Mouse (Mus musculus) kidney, adult 2 months (tissue): ENCODE results near the gene Ttyh3. TPM values are rescaled to one million over a fixed set of nuclear protein-coding genes. Genes with fewer than 3 reads are reported as not detected.

Experiments used
- DNase-seq: peaks from one replicate; pipeline ENCODE4 v3.0.0; 2021
- H3K27ac ChIP-seq: fragments of 200-500 bp; 2 replicates; pipeline ENCODE4 v1.5.1; 2012; ENCODE audit warnings: low read depth, low read length, control low read depth, inconsistent platforms; ENCODE audit not compliant: insufficient read depth
- H3K27me3 ChIP-seq: fragments of 200-500 bp; replicated peaks from 2 replicates; pipeline ENCODE4 v1.6.1; 2012; ENCODE audit warnings: mild to moderate bottlenecking, moderate library complexity, low read length, inconsistent platforms; ENCODE audit not compliant: control insufficient read depth, insufficient read depth
- H3K36me3 ChIP-seq: fragments of 200-500 bp; 2 replicates; pipeline ENCODE4 v1.6.1; 2012; ENCODE audit warnings: mild to moderate bottlenecking, moderate library complexity, low read length, inconsistent platforms; ENCODE audit not compliant: control insufficient read depth, insufficient read depth
- H3K4me1 ChIP-seq: fragments of 200-500 bp; 2 replicates; pipeline ENCODE4 v1.6.1; 2011; ENCODE audit warnings: low read length; ENCODE audit not compliant: control insufficient read depth, insufficient read depth
- H3K4me3 ChIP-seq: fragments of 200-500 bp; 2 replicates; pipeline ENCODE4 v1.5.1; 2011; ENCODE audit warnings: mild to moderate bottlenecking, low read depth, low read length, control low read depth; ENCODE audit not compliant: insufficient read depth
- CTCF ChIP-seq: fragments of 200-500 bp; conservative IDR thresholded peaks from 2 replicates; pipeline ENCODE4 v1.5.1; 2011; ENCODE audit warnings: low read depth, mild to moderate bottlenecking, control low read depth, low read length, moderate library complexity, mixed read lengths; ENCODE audit not compliant: insufficient read depth, insufficient read length
- POLR2A ChIP-seq: fragments of 200-500 bp; IDR thresholded peaks from one replicate; pipeline ENCODE4 v1.6.1; 2011; ENCODE audit warnings: low read depth, low read length, control low read depth
- WGBS: fragments of 180-500 bp; shearing (Covaris S2); methylation state at CpG from one replicate; pipeline ENCODE4 v1.1.7; 2018; 5-methylcytosine and 5-hydroxymethylcytosine counted together
- polyA plus RNA-seq: library from polyadenylated mRNA; depleted of rRNA; stranded (reverse); fragments of >200 nt; gene quantifications from 2 replicates; pipeline ENCODE4 v1.2.3, GENCODE M21; 2012

Ttyh3 gene
- polyA plus RNA-seq, 1 experiment: 35.6 TPM

GRCm38 (mm10) chr5:140638484-140638883 lies 10.3 kb downstream of the Ttyh3 start:
- TF ChIP-seq CTCF: no peak
- no peak for TF ChIP-seq POLR2A
- 91% methylated on average over 6 of the region's 6 CpGs for WGBS
- H3K36me3 ChIP-seq: no peaks in the 10 kb centered on the region

GRCm38 (mm10) chr5:140637989-140638388 lies 10.8 kb downstream of the Ttyh3 start:
- 85% methylated on average over 3 of the region's 3 CpGs for WGBS
- Histone ChIP-seq H3K4me3 (no peak overlapping the region), H3K36me3 (no peaks in the 10 kb centered on the region), H3K27me3 (no peaks in the 10 kb centered on the region), H3K27ac (no peak overlapping the region), H3K4me1 (no peaks in the 10 kb centered on the region)
- no peak for TF ChIP-seq CTCF
- TF ChIP-seq POLR2A: no peak
- DNase-seq: no peak

More at GRCm38 (mm10) chr5:140638484-140638883, 10.3 kb downstream of the Ttyh3 start:
- no peak for DNase-seq
- no peaks in the 10 kb centered on the region for H3K4me1 ChIP-seq
- H3K27me3 ChIP-seq: no peaks in the 10 kb centered on the region
- no peak overlapping the region for H3K4me3 ChIP-seq
- H3K27ac ChIP-seq: no peak overlapping the region

GRCm38 (mm10) chr5:140637058-140637410 lies 11.8 kb downstream of the Ttyh3 start:
- TF ChIP-seq CTCF (no peak), POLR2A (no peak)
- H3K4me3 ChIP-seq: no peak overlapping the region
- no peaks in the 10 kb centered on the region for H3K27me3 ChIP-seq
- no peak for DNase-seq
- H3K27ac ChIP-seq: peak overlapping the region; percentile 9
- H3K36me3 ChIP-seq: no peaks in the 10 kb centered on the region
- no peaks in the 10 kb centered on the region for H3K4me1 ChIP-seq
- WGBS: 86% methylated on average over 6 of the region's 6 CpGs

DNA sequence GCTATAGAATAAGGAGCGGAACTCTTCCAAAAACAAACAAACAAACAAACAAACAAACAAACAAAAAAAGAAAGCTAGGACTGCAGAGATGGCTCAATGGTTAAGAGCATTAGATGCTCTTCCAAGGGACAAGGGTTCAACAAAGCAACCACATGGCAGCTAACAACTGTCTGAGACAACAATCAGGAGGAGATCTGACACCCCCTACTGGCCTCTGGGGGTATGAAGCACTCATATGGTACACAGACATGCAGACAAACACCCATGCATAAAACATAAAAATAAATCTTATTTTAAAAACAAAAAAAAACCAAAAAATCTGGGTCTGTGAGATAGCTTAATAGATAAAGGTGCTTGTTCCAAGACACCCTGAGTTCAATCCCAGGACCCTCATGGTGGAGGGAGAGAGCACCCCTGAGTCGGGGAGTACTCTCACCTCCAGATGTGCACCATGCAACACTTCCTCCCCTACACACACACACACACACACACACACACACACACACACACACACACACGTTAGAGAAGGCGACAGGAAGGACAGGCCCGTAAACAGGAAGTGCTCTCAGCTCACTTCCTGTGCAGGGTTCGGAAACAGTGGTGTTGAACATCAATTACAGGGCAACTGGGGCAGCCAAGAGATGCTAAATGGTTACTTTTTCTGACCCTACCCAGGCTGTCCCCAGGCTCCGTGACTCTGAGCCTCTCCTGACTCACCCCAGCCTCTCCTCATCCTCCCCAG lies 12.3 kb downstream of the Ttyh3 start:
- Histone ChIP-seq H3K27me3 (no peaks in the 10 kb centered on the region), H3K4me1 (no peaks in the 10 kb centered on the region), H3K4me3 (no peak overlapping the region), H3K27ac (peak overlapping the region; percentile 9), H3K36me3 (no peaks in the 10 kb centered on the region)
- 78% methylated on average over 7 of the region's 7 CpGs for WGBS
- no peak for TF ChIP-seq CTCF
- DNase-seq: peak; percentile 72

DNA sequence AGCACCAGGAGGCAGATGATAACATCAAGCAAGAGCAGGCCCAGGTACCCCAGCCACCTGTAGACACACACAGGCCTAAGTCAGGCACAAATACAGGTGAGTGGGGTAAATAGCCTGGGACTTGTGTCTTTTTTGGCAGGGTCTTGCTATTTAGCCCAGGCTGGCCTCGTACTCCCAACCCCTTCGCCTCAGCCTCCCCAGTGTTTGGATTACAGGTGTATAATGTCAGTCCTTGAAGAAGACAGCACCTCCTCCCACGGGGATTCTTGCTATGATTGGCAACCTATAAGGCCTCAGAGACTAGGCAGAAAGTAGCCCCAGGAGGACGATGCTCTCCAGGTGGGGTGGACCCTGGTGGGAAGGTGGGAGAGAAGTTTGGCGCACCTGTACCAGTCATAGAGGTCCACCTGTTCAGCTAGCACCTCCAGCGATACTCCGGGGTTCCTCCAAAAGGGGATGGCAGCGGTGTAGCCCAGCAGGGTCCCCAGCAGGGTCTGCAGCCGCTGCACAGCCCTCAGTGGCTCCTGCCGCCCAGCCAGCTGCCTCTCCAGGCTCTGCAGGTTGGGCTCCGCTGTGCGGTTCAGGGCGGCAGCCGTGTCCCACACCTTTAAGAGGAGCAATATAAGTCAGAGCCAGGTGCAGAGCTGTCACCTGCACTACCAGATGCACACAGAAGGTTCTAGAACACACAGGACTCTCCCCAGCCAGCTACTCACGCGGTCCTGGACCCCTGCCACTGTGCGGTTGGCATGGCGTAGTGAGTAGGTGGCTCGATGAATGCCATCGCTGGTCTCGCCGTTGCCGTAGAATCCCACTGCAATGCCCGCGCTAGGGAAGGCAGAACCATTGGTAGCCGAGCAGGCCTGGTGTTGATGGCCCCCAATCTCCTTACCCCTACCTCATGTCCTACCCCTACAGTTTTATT lies 13.8 kb downstream of the Ttyh3 start:
- Histone ChIP-seq H3K4me1 (no peaks in the 10 kb centered on the region), H3K27me3 (no peaks in the 10 kb centered on the region), H3K4me3 (no peak overlapping the region), H3K27ac (no peak overlapping the region), H3K36me3 (no peaks in the 10 kb centered on the region)
- 94% methylated on average over 26 of the region's 26 CpGs for WGBS
- TF ChIP-seq CTCF: no peak
- TF ChIP-seq POLR2A: no peak
- DNase-seq: no peak

DNA sequence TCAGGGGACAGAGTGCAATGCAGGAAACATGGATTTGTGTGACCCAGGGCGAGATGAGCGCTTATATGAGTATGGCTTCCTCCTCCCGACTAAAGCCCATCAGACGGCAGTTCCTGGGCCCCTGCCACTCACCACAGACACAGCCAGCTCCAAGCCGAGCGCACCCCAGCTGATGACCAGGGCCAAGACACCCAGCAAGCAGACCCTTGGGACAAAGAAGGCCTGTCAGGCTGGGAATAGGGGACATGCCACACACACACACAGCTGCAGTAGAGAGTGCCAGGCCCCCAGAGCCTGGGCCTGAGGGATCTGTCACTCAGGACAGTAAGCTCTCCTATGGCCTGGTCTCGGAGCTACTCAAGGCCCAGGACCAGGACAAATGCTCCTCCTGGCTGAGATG lies 15.4 kb downstream of the Ttyh3 start:
- no peak for DNase-seq
- no peaks in the 10 kb centered on the region; the same call in 1 of the 2 replicates for H3K36me3 ChIP-seq
- no peak for TF ChIP-seq CTCF
- TF ChIP-seq POLR2A: no peak
- no peak overlapping the region for H3K27ac ChIP-seq
- 77% methylated on average over 7 of the region's 7 CpGs for WGBS
- no peaks in the 10 kb centered on the region for H3K4me1 ChIP-seq
- H3K4me3 ChIP-seq: no peak overlapping the region
- no peaks in the 10 kb centered on the region for H3K27me3 ChIP-seq

DNA sequence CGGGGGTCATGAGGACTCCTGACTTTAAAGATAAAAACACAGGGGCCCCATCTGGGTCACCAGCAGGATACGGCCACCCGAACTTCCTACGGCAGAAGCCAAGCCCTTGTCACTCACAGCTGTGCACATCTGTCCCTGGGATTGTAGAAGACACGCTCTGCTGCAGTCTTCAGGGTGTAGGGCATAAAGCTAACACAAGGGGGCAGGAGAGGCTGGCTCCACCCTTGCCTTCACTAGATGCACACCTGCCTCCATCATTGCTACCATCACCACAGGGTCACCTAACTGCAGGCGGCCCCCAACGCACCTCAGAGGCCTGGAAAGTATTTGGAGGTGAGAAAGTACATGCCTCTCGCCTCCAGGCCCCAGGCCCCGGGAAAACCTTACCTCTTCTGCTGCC lies 19.8 kb downstream of the Ttyh3 start:
- no peak overlapping the region for H3K4me3 ChIP-seq
- 95% methylated on average over 9 of the region's 9 CpGs for WGBS
- H3K27me3 ChIP-seq: no peaks in the 10 kb centered on the region
- no peak for DNase-seq
- TF ChIP-seq POLR2A: no peak
- peak; percentile 67 for TF ChIP-seq CTCF
- no peaks in the 10 kb centered on the region for H3K4me1 ChIP-seq
- no peak overlapping the region for H3K27ac ChIP-seq
- H3K36me3 ChIP-seq: peaks cover 3% of the 10 kb centered on the region; the same call in 1 of the 2 replicates
